Mouse (Mus musculus) kidney, embryonic 16.5 days (tissue): ENCODE measurements around the gene Cct8l1. TPM values are rescaled to one million over a fixed set of nuclear protein-coding genes. Genes with fewer than 3 reads are reported as not detected.
A peak's percentile ranks its signal among the peaks of the same experiment; 100 is the strongest.

Experiments used
- ATAC-seq: fragments of 200-750 bp; cut with Nextera tagmentation; 2 replicates; pipeline ENCODE4 v1.8.0; 2017; ENCODE audit warnings: moderate TSS enrichment; ENCODE audit not compliant: low FRiP score, low TSS enrichment
- H3K27ac ChIP-seq: fragments of 300-500 bp; sonication (generic); 2 replicates; pipeline ENCODE4 v1.5.1; 2014; ENCODE audit warnings: low read length
- H3K27me3 ChIP-seq: fragments of 300-500 bp; sonication (generic); 2 replicates; pipeline ENCODE4 v1.6.1; 2014; ENCODE audit warnings: low read length, control low read depth, mixed read lengths; ENCODE audit not compliant: insufficient read depth
- H3K36me3 ChIP-seq: fragments of 300-500 bp; sonication (generic); 2 replicates; pipeline ENCODE4 v1.6.1; 2014; ENCODE audit warnings: low read length, control low read depth, mixed read lengths; ENCODE audit not compliant: insufficient read depth
- H3K4me1 ChIP-seq: fragments of 300-500 bp; sonication (generic); 2 replicates; pipeline ENCODE4 v1.6.1; 2014; ENCODE audit warnings: low read length, control low read depth, mixed read lengths; ENCODE audit not compliant: insufficient read depth
- H3K4me2 ChIP-seq: fragments of 300-500 bp; sonication (generic); replicated peaks from 2 replicates; pipeline ENCODE4 v1.6.1; 2014; ENCODE audit warnings: low read depth, low read length
- H3K4me3 ChIP-seq: fragments of 300-500 bp; sonication (generic); 2 replicates; pipeline ENCODE4 v1.5.1; 2014; ENCODE audit warnings: mild to moderate bottlenecking, low read length
- H3K9ac ChIP-seq: fragments of 300-500 bp; sonication (generic); replicated peaks from 2 replicates; pipeline ENCODE4 v1.6.1; 2014; ENCODE audit warnings: low read length
- H3K9me3 ChIP-seq: fragments of 300-500 bp; sonication (generic); 2 replicates; pipeline ENCODE4 v1.6.1; 2016; ENCODE audit warnings: low read length, control low read depth
- WGBS: fragments of 180-500 bp; shearing (Covaris S2); extraction: QIAGEN DNeasy Blood & Tissue Kit; methylation state at CpG from one replicate; pipeline ENCODE4 v1.1.7; 2014; 5-methylcytosine and 5-hydroxymethylcytosine counted together
- polyA plus RNA-seq: library from polyadenylated mRNA; unstranded; fragments of >200 nt; fragmentation: Nextera tagmentation; extraction: Ambion mirVana; gene quantifications from 2 replicates; pipeline ENCODE4 v1.2.1, GENCODE M21; 2015

The Cct8l1 gene
- polyA plus RNA-seq, 1 experiment from 2014 or later: not detected

- peaks cover 7% of the 10 kb centered on the region for H3K4me1 ChIP-seq
- peak overlapping the region; percentile 73 for H3K9ac ChIP-seq
- no peaks in the 10 kb centered on the region for H3K36me3 ChIP-seq
- peak overlapping the region; percentile 74 for H3K27ac ChIP-seq
- H3K4me2 ChIP-seq: peak overlapping the region; percentile 77
- H3K9me3 ChIP-seq: no peaks in the 10 kb centered on the region
- H3K4me3 ChIP-seq: peak overlapping the region; percentile 66
- no peak for ATAC-seq
- WGBS: 8% methylated on average over 22 of the region's 22 CpGs
- no peaks in the 10 kb centered on the region for H3K27me3 ChIP-seq
Measured at GRCm38 (mm10) chr5:25528851-25529528, 13.1 kb downstream of the Cct8l1 start.

DNA sequence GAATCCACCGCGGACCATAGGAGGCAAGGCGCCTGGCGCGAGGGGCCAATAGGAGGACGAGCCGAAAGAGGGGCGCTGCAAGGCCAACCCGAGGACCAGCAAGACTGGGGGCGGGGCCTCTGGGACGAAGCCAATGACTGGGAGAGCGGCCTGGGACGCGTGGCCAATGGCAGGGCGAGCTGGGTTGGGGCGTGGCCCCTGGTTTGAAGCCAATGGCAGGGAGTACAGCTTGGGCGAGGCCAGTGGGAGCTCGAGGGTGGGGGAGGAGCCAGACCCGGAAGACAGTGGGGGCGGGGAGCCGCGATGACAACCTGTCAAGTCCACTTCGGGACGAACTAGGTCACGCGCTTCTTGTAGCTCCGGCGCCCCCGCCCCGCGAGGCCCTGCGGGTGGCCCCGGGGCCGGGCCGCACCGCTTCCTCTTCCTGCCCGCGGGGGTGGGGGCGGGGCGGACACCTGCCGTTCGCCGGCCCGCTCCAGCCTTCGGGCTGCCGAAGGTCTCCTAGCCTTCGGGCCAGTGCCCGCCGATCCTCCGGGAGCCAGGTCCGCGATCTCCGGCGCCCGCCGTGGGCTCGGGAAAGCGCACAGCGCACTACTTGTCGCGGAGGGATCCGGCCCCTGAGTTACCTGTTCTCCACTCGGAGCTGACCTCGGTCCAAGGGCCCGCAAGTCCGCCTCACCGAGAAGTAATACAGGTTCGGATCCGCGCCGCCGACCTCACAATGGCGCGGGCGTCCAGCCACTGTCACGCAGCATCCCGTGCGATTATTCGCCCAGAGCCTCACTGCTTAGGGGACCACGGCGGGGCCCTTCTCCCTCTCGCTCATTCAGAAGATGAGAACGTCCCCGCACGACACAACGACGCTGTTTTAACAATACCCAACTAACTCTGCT lies 13.9 kb downstream of the Cct8l1 start:
- ATAC-seq: peak; percentile 100

DNA sequence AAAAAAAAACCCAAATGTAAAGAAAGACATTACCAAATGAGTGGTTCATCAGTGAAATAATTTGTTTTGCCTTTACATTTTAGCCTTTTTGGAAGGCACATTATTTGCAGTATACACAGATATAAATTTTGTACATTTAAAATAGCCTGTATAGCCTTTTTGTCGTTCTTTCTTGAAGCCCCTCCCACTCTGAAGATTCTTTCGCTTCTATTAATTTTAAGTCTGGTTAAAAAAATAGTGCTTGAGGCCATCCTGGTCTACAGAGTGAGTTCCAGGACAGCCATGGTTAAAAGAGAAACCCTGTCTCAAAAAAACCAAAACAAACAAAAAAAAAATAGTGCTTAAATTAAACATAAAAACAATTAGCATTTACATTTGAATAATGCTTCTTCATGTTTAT lies 14.8 kb downstream of the Cct8l1 start:
- Histone ChIP-seq H3K27me3 (no peaks in the 10 kb centered on the region), H3K9me3 (no peaks in the 10 kb centered on the region), H3K27ac (no peak overlapping the region), H3K4me2 (peak overlapping the region; percentile 66), H3K9ac (no peak overlapping the region), H3K4me3 (peak overlapping the region; percentile 66), H3K36me3 (no peaks in the 10 kb centered on the region), H3K4me1 (peaks cover 7% of the 10 kb centered on the region)
- ATAC-seq: no peak
- 26% methylated on average over 2 of the region's 2 CpGs for WGBS

More for the DNA sequence above, 13.9 kb downstream of the Cct8l1 start:
- H3K36me3 ChIP-seq: no peaks in the 10 kb centered on the region
- no peaks in the 10 kb centered on the region for H3K9me3 ChIP-seq
- H3K9ac ChIP-seq: peak overlapping the region; percentile 83
- H3K4me2 ChIP-seq: peak overlapping the region; percentile 77
- peaks cover 7% of the 10 kb centered on the region for H3K4me1 ChIP-seq
- peak overlapping the region; percentile 95 for H3K27ac ChIP-seq
- peak overlapping the region; percentile 66 for H3K4me3 ChIP-seq
- WGBS: 0% methylated on average over 86 of the region's 87 CpGs
- H3K27me3 ChIP-seq: no peaks in the 10 kb centered on the region

- 60% methylated on average over 18 of the region's 18 CpGs for WGBS
- H3K36me3 ChIP-seq: no peaks in the 10 kb centered on the region
- H3K9me3 ChIP-seq: no peaks in the 10 kb centered on the region
- peaks cover 7% of the 10 kb centered on the region for H3K4me1 ChIP-seq
- no peak overlapping the region for H3K4me2 ChIP-seq
- no peak overlapping the region for H3K27ac ChIP-seq
- no peaks in the 10 kb centered on the region for H3K27me3 ChIP-seq
- no peak overlapping the region for H3K4me3 ChIP-seq
- ATAC-seq: no peak
- no peak overlapping the region for H3K9ac ChIP-seq
Measured at GRCm38 (mm10) chr5:25532256-25533147, 16.6 kb downstream of the Cct8l1 start.

DNA sequence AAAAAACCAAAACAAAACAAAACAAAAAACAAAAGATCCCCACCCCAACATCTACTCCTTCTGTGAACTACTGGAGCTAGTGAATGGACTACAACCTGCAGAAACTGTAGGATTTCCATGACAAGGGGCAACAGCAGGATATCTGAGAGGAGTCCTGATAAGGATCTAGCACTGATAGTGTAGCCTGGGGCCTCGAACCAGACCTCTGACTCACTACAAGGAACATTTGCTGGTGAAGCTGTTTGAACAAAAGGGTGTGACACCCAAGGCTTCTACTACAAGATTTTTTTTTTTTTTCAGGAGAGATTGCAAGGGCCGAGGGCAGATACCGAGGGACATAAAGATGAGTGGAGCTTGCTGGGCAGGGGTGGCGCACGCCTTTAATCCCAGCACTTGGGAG lies 17.4 kb downstream of the Cct8l1 start:
- H3K9ac ChIP-seq: no peak overlapping the region
- no peak for ATAC-seq
- no peak overlapping the region for H3K27ac ChIP-seq
- no peaks in the 10 kb centered on the region for H3K9me3 ChIP-seq
- H3K4me3 ChIP-seq: no peak overlapping the region
- peaks cover 7% of the 10 kb centered on the region; the same call in 1 of the 2 replicates for H3K4me1 ChIP-seq
- no peak overlapping the region for H3K4me2 ChIP-seq
- WGBS: 84% methylated on average over 5 of the region's 5 CpGs
- no peaks in the 10 kb centered on the region for H3K27me3 ChIP-seq
- no peaks in the 10 kb centered on the region for H3K36me3 ChIP-seq

DNA sequence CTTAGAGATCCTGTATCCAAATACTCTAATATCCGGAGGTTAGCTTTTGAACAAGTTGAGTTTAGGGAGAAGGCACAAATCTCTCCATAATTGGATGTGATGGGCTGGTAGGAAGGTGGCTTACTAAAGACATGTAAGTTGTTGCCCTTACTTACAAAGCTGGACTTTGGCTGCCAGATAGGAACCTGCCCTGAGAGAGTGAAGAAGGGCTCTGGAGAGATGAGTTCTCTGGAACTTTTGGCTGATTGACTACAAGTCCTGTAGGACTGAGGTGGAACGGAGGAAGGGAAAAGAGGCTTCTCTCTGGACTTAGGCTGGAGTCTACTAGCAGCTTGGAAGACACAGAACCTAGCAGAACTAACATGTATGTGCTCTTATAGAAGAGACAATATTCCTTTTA lies 19.7 kb downstream of the Cct8l1 start:
- no peak for ATAC-seq
- Histone ChIP-seq H3K27ac (no peak overlapping the region), H3K9me3 (no peaks in the 10 kb centered on the region), H3K36me3 (no peaks in the 10 kb centered on the region), H3K27me3 (no peaks in the 10 kb centered on the region), H3K4me2 (no peak overlapping the region), H3K9ac (no peak overlapping the region), H3K4me1 (0 out of 2 replicates have a peak, but pooled peaks cover 2% of the 10 kb centered on the region), H3K4me3 (no peak overlapping the region)
- 90% methylated on average over 2 of the region's 2 CpGs for WGBS

- ATAC-seq: no peak
- no peak overlapping the region for H3K27ac ChIP-seq
Measured at GRCm38 (mm10) chr5:25536451-25536850, 20.6 kb downstream of the Cct8l1 start.

DNA sequence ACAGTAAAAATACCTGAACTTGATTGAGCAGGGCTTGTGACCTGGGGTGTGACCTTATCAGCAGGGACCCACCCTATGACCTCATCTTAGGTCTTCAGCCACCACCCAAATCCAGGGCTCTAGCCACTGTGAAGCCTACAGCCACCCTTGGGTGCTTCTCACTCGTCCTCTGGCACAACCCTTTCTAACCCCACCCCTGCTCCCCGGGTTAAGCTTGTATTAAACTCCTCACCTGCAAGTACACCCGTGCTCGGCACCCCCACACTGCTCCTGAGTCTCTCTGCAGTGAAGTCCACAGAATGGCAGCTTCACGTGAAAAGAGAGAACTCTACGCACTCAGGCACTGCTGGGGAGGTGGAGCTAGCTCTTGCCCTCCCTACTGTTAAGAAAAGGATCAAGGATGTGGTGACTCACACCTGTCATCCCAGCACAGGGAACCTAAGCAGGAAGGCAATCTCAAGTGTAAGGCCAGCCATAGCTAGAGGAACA lies 21.1 kb downstream of the Cct8l1 start:
- no peak overlapping the region for H3K9ac ChIP-seq
- 54% methylated on average over 6 of the region's 6 CpGs for WGBS
- no peak overlapping the region for H3K4me3 ChIP-seq
- H3K36me3 ChIP-seq: no peaks in the 10 kb centered on the region
- no peak overlapping the region for H3K27ac ChIP-seq
- no peaks in the 10 kb centered on the region for H3K9me3 ChIP-seq
- ATAC-seq: no peak
- no peaks in the 10 kb centered on the region for H3K27me3 ChIP-seq
- no peaks in the 10 kb centered on the region for H3K4me1 ChIP-seq
- H3K4me2 ChIP-seq: no peak overlapping the region

More at GRCm38 (mm10) chr5:25536451-25536850, 20.6 kb downstream of the Cct8l1 start:
- Histone ChIP-seq H3K9me3 (no peaks in the 10 kb centered on the region), H3K9ac (no peak overlapping the region), H3K4me2 (no peak overlapping the region), H3K27me3 (no peaks in the 10 kb centered on the region), H3K4me3 (no peak overlapping the region), H3K4me1 (no peaks in the 10 kb centered on the region), H3K36me3 (no peaks in the 10 kb centered on the region)
- WGBS: 72% methylated on average over 2 of the region's 2 CpGs

DNA sequence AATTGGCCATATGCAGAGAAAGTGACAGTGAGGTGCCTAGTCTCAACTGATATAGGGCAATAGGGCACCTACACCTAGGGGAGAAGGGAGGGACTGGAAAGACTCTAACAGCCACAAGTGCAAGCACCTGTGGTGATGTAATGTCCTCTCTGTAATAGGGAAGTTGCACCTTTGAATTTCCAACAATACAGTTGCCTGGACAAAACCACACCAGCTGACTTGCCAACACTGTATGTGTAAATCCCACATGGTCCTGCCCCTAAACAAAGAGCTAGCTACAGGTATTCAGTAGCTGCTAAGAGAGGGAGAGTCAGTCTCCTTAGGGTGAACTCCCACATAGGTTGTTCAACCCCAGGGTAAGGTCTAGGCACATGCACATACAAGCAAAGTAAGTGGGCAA lies 24.5 kb downstream of the Cct8l1 start:
- H3K4me3 ChIP-seq: no peak overlapping the region
- H3K9ac ChIP-seq: no peak overlapping the region
- ATAC-seq: no peak
- no peaks in the 10 kb centered on the region for H3K4me1 ChIP-seq
- H3K9me3 ChIP-seq: no peaks in the 10 kb centered on the region
- H3K36me3 ChIP-seq: no peaks in the 10 kb centered on the region
- H3K4me2 ChIP-seq: no peak overlapping the region
- no peak overlapping the region for H3K27ac ChIP-seq
- H3K27me3 ChIP-seq: no peaks in the 10 kb centered on the region
